Mouse (Mus musculus): ENCODE results near the gene Klk1b16.
"Not testable (repeated sequence)": the region's sequence is repeated elsewhere in the genome, so short reads cannot be mapped to it uniquely, and the experiment has no call there.

The Klk1b16 gene

DNA sequence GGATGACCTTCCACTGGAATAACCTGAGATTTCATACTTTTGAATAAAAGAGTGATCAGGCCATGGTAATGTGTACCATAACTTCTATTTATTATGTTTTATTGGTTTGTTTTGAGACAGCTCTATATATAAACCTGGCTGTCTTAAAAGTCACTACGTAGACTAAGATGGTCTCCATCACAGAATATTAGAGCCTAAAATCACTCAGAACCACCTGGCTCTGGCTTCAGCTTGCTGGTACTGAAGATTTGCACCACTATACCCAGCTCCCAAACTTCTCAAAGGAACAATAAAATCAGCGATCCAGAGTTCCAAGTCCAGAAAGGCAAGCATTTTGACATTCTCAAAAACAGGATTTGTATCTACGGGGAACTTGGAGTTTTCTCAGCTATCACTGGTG is at the start of gene Klk1b16:
Gene Klk1b16, plus strand, starts transcription at position 301 of the 400 bp plus-strand sequence.
- no peak for DNase-seq (ENCODE audit: low spot score)

DNA sequence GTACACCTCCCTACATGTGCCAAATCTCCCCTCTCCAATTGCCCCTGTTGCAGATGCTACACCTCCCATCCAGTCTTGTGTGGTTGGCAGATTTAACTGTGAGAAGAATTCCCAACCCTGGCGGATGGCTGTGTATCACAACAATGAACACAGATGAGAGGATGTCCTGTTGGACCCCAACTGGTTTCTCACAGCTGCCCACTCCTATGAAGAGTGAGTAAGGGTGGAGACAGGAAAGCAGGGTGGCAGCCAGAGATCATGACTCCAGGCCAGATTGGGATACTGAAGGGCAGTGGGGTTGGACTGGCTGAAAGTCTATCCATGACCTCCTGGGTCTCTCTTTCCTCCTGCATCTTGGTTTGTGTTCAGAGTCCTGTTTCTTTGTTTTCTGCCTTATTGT is 40.5 kb upstream of the Klk1b16 start:
- DNase-seq (ENCODE audit: low spot score): no peak

DNA sequence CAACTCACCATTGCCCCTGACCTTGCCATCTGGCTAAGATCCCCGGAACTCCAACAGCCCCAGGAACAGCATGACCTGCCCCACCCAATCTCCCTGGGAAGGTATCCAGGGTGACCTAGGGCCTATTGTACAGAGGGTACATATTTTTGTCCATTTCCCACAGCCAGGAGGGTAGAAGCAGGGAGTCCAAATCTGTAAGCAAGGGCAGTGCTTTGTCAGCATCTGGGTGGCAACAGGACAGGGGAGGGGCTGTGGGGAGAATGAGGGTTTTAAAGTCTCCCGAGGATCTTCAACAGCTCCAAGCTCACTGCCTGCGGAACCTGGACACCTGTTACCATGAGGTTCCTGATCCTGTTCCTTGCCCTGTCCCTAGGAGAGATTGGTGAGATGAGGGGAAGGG is 34.5 kb upstream of the Klk1b16 start, which contains the start of gene Klk1b21:
Gene Klk1b21, plus strand, starts transcription at position 301 of the 400 bp plus-strand sequence.
- DNase-seq (ENCODE audit: low spot score): not testable (repeated sequence)

DNA sequence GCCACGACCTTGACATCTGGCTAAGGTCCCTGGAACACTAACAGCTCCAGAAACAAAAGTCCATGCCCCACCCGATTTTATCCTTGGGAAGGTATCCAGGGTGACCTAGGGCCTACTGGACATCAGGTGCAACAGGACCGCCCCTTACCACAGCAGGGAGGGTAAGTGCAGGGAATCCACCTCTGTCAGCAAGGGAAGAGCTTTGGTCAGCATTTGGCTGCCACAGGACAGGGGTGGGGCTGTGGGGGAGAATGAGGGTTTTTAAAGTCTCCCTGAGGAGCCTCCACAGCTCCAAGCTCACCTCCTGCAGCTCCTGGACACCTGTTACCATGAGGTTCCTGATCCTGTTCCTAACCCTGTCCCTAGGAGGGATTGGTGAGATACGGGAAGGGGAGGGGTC is 24.2 kb upstream of the Klk1b16 start, which contains the start of gene Klk1b22:
Gene Klk1b22, plus strand, starts transcription at position 301 of the 400 bp plus-strand sequence.
- no peak for DNase-seq (ENCODE audit: low spot score)

DNA sequence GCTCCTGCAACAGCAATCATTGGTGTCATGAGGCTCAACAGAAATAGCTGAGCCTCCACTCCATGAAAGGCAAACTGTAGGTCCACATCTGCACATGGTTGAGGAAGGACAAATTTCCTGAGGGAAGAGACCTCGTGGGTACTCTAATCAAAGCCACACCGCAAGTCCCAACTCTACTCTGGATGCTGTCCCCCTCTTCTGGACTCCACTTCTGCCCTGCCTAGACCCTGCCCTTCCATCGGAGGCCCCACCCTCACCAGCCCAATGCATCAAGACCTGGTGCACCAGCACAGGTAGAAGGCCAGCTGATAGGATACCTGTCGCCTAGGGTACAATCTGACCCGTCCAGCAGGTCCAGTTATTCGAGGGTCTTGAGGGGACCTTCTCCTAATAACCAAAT is 13.1 kb upstream of the Klk1b16 start:
- no peak for DNase-seq (ENCODE audit: low spot score)

DNA sequence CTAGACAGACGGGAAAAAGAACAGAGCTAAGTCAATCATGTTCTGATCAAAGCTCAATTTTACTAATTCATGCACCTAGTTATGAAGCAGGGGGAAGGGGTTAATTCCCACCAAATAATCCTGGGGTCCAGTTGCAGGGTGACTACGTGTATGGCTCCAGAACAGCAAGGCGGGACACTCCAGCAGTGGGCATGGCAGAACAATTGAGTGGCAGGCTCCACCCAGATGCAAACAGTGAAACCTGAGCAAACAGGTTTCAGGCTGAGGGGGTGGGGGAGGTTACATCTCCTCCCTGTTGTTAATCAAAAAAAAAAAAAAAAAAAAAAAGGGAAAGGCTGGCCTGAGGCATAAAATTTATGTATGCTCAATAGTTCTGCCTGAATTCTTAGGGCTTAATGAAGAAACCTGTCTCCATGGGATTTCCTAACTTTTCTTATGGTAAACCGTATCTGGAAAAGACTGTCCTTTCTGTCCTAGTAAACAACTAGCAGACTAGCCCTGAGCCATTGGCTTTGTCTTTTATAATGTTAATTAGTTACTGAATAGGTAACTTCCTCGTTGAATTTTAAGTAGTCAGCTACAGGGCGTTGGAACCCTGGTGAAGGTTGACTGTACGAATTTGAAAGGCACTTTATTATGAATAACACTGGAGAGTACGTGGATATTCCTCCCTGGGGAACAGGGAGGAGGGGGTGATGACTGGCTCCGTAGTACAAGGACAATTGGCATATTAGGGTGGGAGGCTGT is 42.9 kb downstream of the Klk1b16 start:
- no peak for DNase-seq (ENCODE audit: low spot score)

DNA sequence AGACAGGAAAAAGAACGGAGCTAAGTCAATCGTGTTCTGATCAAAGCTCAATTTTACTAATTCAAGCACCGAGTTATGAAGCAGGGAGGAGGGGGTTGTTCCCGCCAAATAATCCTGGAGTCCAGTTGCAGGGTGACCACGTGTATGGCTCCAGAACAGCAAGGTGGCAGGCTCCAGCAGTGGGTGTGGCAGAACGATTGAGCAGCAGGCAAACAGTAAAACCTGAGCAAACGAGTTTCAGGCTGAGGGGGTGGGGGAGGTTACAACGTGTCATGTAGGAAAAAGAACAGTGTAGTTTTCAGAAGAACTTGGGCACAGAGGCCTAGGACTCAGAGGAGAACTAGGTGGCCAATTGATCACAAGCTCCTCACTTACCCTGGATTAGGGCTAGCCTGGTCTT is 49.9 kb downstream of the Klk1b16 start:
- not testable (repeated sequence) for DNase-seq (ENCODE audit: low spot score)

DNA sequence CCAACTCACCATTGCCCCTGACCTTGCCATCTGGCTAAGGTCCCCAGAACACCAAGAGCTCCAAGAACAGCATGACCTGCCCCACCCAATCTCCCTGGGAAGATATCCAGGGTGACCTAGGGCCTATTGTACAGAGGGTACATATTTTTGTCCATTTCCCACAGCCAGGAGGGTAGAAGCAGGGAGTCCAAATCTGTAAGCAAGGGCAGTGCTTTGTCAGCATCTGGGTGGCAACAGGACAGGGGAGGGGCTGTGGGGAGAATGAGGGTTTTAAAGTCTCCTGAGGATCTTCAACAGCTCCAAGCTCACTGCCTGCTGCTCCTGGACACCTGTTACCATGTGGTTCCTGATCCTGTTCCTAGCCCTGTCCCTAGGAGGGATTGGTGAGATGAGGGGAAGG is 51.4 kb downstream of the Klk1b16 start, which contains the start of gene Klk1b24:
Gene Klk1b24, plus strand, starts transcription at position 301 of the 400 bp plus-strand sequence.
- not testable (repeated sequence) for DNase-seq (ENCODE audit: low spot score)
